Mouse (Mus musculus) stomach, postnatal 0 days (tissue): ENCODE measurements at regions not wholly inside any gene's neighbourhood (a gene's known extent, or its start where the extent isn't known, plus 50 kb on each side); places are given as distances from the start of the nearest gene placed in this dataset.
A peak's percentile ranks its signal among the peaks of the same experiment; 100 is the strongest.

ENCODE experiments used
- ATAC-seq: fragments of 200-750 bp; cut with Nextera tagmentation; 2 replicates; pipeline ENCODE4 v1.8.0; 2017; ENCODE audit not compliant: low FRiP score, low TSS enrichment
- DNase-seq: peaks from one replicate; pipeline ENCODE4 v3.0.0-alpha.2; 2016; ENCODE audit warnings: low spot score
- H3K27ac ChIP-seq: fragments of 300-500 bp; sonication (generic); replicated peaks from 2 replicates; pipeline ENCODE4 v1.5.1; 2014; ENCODE audit warnings: mild to moderate bottlenecking, control low read depth
- H3K27me3 ChIP-seq: fragments of 300-500 bp; sonication (generic); 2 replicates; pipeline ENCODE4 v1.6.1; 2014; ENCODE audit warnings: low read length; ENCODE audit not compliant: control insufficient read depth, insufficient read depth
- H3K36me3 ChIP-seq: fragments of 300-500 bp; sonication (generic); 2 replicates; pipeline ENCODE4 v1.6.1; 2014; ENCODE audit warnings: low read length, mixed read lengths; ENCODE audit not compliant: control insufficient read depth, insufficient read depth
- H3K4me1 ChIP-seq: fragments of 300-500 bp; sonication (generic); replicated peaks from 2 replicates; pipeline ENCODE4 v1.6.1; 2014; ENCODE audit warnings: antibody characterized with exemption; ENCODE audit not compliant: control insufficient read depth, insufficient read depth
- H3K4me2 ChIP-seq: fragments of 300-500 bp; sonication (generic); replicated peaks from 2 replicates; pipeline ENCODE4 v1.6.1; 2014; ENCODE audit warnings: low read depth, mild to moderate bottlenecking, control low read depth, moderate library complexity
- H3K4me3 ChIP-seq: fragments of 300-500 bp; sonication (generic); 2 replicates; pipeline ENCODE4 v1.5.1; 2014; ENCODE audit warnings: low read depth, low read length, control low read depth
- H3K9ac ChIP-seq: fragments of 300-500 bp; sonication (generic); 2 replicates; pipeline ENCODE4 v1.6.1; 2014; ENCODE audit warnings: mild to moderate bottlenecking, low read length, control low read depth, mixed read lengths
- H3K9me3 ChIP-seq: fragments of 300-500 bp; sonication (generic); 2 replicates; pipeline ENCODE4 v1.6.1; 2016; ENCODE audit warnings: low read length; ENCODE audit not compliant: control insufficient read depth
- CTCF ChIP-seq: IDR thresholded peaks from 2 replicates; pipeline ENCODE4 v1.5.1; 2016; ENCODE audit warnings: antibody characterized with exemption, low read depth, mild to moderate bottlenecking, moderate library complexity
- EP300 ChIP-seq: optimal IDR thresholded peaks from 2 replicates; pipeline ENCODE3; 2016; ENCODE audit warnings: antibody characterized with exemption
- WGBS: fragments of 180-500 bp; shearing (Covaris S2); extraction: QIAGEN DNeasy Blood & Tissue Kit; methylation state at CpG from one replicate; pipeline ENCODE4 v1.1.7; 2014; 5-methylcytosine and 5-hydroxymethylcytosine counted together

DNA sequence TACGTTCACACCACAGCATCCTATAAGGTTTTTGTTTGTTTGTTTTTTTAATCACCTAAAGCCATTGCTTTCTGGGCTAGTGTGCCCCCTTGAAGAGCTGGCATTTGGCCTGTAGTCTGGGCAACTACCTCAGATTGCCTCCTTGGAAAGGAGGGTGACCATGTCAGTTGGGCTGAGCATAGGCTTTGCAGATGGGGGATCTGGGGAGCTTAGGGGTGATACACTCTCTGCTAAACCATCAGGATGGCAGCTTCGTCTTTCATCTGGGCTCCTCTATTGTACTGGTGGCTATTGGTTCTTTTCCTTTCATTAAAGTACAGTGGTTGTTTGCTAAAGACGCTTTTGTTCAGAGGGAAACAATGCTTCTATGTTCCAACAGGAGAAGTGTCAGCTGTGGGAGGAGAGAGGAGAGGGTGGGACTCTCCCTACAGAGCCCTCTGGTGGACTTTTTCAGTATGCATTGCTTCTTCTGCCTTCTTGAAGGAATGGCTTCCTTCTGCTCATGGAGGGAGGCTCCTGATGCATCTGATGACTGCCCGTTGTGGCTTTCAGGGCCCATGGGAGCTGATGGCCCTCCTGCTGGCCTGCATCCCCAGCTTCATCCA, 196.8 kb downstream of the Pten start:
- TF ChIP-seq CTCF: peak; percentile 80
- no peak for TF ChIP-seq EP300
- Histone ChIP-seq H3K36me3 (no peaks in the 10 kb centered on the region), H3K9ac (no peak overlapping the region), H3K27me3 (no peaks in the 10 kb centered on the region), H3K4me3 (no peak overlapping the region), H3K9me3 (no peaks in the 10 kb centered on the region), H3K4me2 (no peak overlapping the region), H3K4me1 (peaks cover 5% of the 10 kb centered on the region), H3K27ac (no peak overlapping the region)
- peak; percentile 42 for DNase-seq
- ATAC-seq: peak; percentile 58; the same call in 1 of the 2 replicates
- WGBS: 48% methylated on average over 4 of the region's 4 CpGs

- WGBS: 99% methylated on average over 3 of the region's 3 CpGs
- no peaks in the 10 kb centered on the region for H3K27me3 ChIP-seq
- H3K9ac ChIP-seq: no peak overlapping the region
- peaks cover 5% of the 10 kb centered on the region for H3K4me1 ChIP-seq
- H3K36me3 ChIP-seq: no peaks in the 10 kb centered on the region
- no peak for ATAC-seq
- no peak overlapping the region for H3K27ac ChIP-seq
- H3K9me3 ChIP-seq: no peaks in the 10 kb centered on the region
- DNase-seq: no peak
- H3K4me3 ChIP-seq: no peak overlapping the region
- no peak for TF ChIP-seq CTCF
- TF ChIP-seq EP300: no peak
- no peak overlapping the region for H3K4me2 ChIP-seq
Observed at GRCm38 (mm10) chr19:32954942-32955341, 197.6 kb downstream of the Pten start.

GRCm38 (mm10) chr19:32956143-32956915, 199.0 kb downstream of the Pten start:
- WGBS: 21% methylated on average over 9 of the region's 9 CpGs
- H3K4me2 ChIP-seq: peak overlapping the region; percentile 58
- TF ChIP-seq EP300 (no peak), CTCF (no peak)

DNA sequence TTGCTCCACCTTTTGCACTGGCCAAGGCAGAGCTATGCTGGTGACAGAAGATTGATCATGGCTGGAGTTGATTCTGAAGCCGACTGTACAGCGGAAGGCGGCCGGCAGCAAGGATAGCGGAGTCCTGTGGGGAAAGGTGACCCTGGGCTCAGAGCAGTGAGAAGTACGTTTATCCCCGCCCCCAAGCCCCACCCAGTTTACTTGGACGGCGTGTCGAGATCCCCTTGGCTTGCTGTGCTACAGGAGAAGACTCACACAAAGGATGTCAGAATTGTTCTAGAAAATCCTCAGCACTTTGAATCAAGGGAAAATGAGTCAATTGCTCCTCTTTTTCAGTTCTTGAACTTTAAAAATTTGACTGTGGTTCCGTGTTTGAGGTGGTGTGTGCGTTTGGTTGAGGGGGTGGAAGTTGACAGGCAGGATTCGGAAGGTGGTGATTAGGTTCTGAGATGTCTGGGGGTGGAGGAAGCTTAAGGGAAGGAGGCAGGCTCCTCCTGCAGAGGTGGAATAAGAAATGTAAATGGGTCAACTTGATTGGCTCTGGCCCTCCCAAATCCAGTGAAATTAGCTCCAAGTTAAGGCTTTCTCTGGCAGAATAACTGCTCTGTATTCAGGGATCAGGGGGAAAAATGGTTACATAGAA, 199.7 kb downstream of the Pten start:
- WGBS: 7% methylated on average over 13 of the region's 13 CpGs
- peak; percentile 58 for DNase-seq

More at GRCm38 (mm10) chr19:32956143-32956915, 199.0 kb downstream of the Pten start:
- H3K27me3 ChIP-seq: no peaks in the 10 kb centered on the region
- H3K36me3 ChIP-seq: no peaks in the 10 kb centered on the region
- ATAC-seq (no peak), DNase-seq (no peak)
- H3K27ac ChIP-seq: no peak overlapping the region
- H3K4me3 ChIP-seq: peak overlapping the region; percentile 23; the same call in 1 of the 2 replicates
- H3K9me3 ChIP-seq: no peaks in the 10 kb centered on the region
- H3K9ac ChIP-seq: peak overlapping the region; percentile 5; the same call in 1 of the 2 replicates
- peaks cover 5% of the 10 kb centered on the region for H3K4me1 ChIP-seq

GRCm38 (mm10) chr19:32958276-32958675, 201.0 kb downstream of the Pten start:
- Histone ChIP-seq H3K9me3 (no peaks in the 10 kb centered on the region), H3K4me2 (no peak overlapping the region), H3K36me3 (no peaks in the 10 kb centered on the region), H3K4me3 (no peak overlapping the region), H3K27me3 (no peaks in the 10 kb centered on the region), H3K27ac (no peak overlapping the region), H3K4me1 (peaks cover 5% of the 10 kb centered on the region), H3K9ac (no peak overlapping the region)
- 93% methylated on average over 4 of the region's 4 CpGs for WGBS
- ATAC-seq (no peak), DNase-seq (no peak)
- TF ChIP-seq EP300 (no peak), CTCF (no peak)

More for the DNA sequence above, 199.7 kb downstream of the Pten start:
- Histone ChIP-seq H3K36me3 (no peaks in the 10 kb centered on the region), H3K9ac (peak overlapping the region; percentile 5; the same call in 1 of the 2 replicates), H3K9me3 (no peaks in the 10 kb centered on the region), H3K4me2 (peak overlapping the region; percentile 58), H3K4me3 (peak overlapping the region; percentile 23; the same call in 1 of the 2 replicates), H3K27ac (no peak overlapping the region), H3K27me3 (no peaks in the 10 kb centered on the region), H3K4me1 (peaks cover 5% of the 10 kb centered on the region)
- TF ChIP-seq EP300 (no peak), CTCF (no peak)
- peak; percentile 55; the same call in 1 of the 2 replicates for ATAC-seq
